Mouse (Mus musculus) heart, postnatal 25 days (tissue): Measurements from ENCODE around the gene Gm20425. TPM values are rescaled to one million over a fixed set of nuclear protein-coding genes. Genes with fewer than 3 reads are reported as not detected.
"Not testable (repeated sequence)": the region's sequence is repeated elsewhere in the genome, so short reads cannot be mapped to it uniquely, and the experiment has no call there.

Experiments used
- DNase-seq: peaks from one replicate; pipeline ENCODE4 v3.0.0; 2022; ENCODE audit warnings: low spot score
- intact Hi-C: fragments of 180-260 bp; cut with DNase I; formaldehyde crosslinking; loops from one replicate; pipeline ENCODE4 v1.15.1; 2025
- total RNA-seq, 2 experiments: library from RNA; stranded (reverse); gene quantifications; 2 replicates each; pipeline ENCODE4 v1.2.3; 2021

Gene Gm20425
- total RNA-seq, 2 experiments from 2014 or later, result 6.7 to 8.0 TPM

GRCm38 (mm10) chr9:103168771-103169170, 61.3 kb downstream of the Gm20425 start:
- DNase-seq, result no peak
- intact Hi-C loops, result no loop called here

GRCm38 (mm10) chr9:103168046-103168445, 62.1 kb downstream of the Gm20425 start:
- intact Hi-C loops, result no loop called here
- no peak for DNase-seq

GRCm38 (mm10) chr9:103163806-103164205, 66.3 kb downstream of the Gm20425 start:
- DNase-seq, result no peak
- intact Hi-C loops, result no loop called here

- intact Hi-C loops, DNase-seq: not testable (repeated sequence)
Measured at GRCm38 (mm10) chr9:103155158-103155557, 74.9 kb downstream of the Gm20425 start.

GRCm38 (mm10) chr9:103154568-103154967, 75.5 kb downstream of the Gm20425 start:
- DNase-seq, result no peak
- intact Hi-C loops, result no loop called here

- intact Hi-C loops, result no loop called here
- no peak for DNase-seq
Measured at GRCm38 (mm10) chr9:103153286-103153685, 76.8 kb downstream of the Gm20425 start.

- DNase-seq, result no peak
- intact Hi-C loops, result no loop called here
Measured at GRCm38 (mm10) chr9:103149074-103149799, 80.9 kb downstream of the Gm20425 start.

- intact Hi-C loops, result no loop called here
Measured at GRCm38 (mm10) chr9:103147103-103147502, 83.0 kb downstream of the Gm20425 start.

GRCm38 (mm10) chr9:103146703-103147102, 83.4 kb downstream of the Gm20425 start:
- intact Hi-C loops, result no loop called here
- DNase-seq, result no peak

More at GRCm38 (mm10) chr9:103147103-103147502, 83.0 kb downstream of the Gm20425 start:
- no peak for DNase-seq

GRCm38 (mm10) chr9:103146257-103146656, 83.8 kb downstream of the Gm20425 start:
- DNase-seq, result no peak
- intact Hi-C loops, result no loop called here

GRCm38 (mm10) chr9:103145351-103145750, 84.8 kb downstream of the Gm20425 start:
- intact Hi-C loops, result no loop called here
- no peak for DNase-seq

GRCm38 (mm10) chr9:103143881-103144280, 86.2 kb downstream of the Gm20425 start:
- DNase-seq, result no peak
- intact Hi-C loops, result no loop called here

GRCm38 (mm10) chr9:103141266-103141665, 88.8 kb downstream of the Gm20425 start:
- intact Hi-C loops, result no loop called here
- no peak for DNase-seq

GRCm38 (mm10) chr9:103140384-103140783, 89.7 kb downstream of the Gm20425 start:
- intact Hi-C loops, result no loop called here
- DNase-seq, result no peak

Other genes starting within 250 kb of the Gm20425 start
- 1 to 10 TPM; 4.8 to 5.6 TPM for gene Slco2a1, start 241.6 kb downstream of the Gm20425 start, total RNA-seq
- 1 to 10 TPM; 2.1 to 3.0 TPM for gene Rab6b, start 118.5 kb downstream of the Gm20425 start, total RNA-seq
- 10 to 100 TPM; 18.0 to 19.4 TPM for gene Srprb, start 28.2 kb downstream of the Gm20425 start, total RNA-seq
- 10 to 100 TPM; 39.7 to 47.5 TPM for gene Trf, start 137 bp upstream of the Gm20425 start, total RNA-seq
- gene 1300017J02Rik, start 74.8 kb upstream of the Gm20425 start, total RNA-seq, result under 1 TPM in 1 of 2 experiments, not detected in 1; 0.14 TPM
- gene Topbp1, start 74.9 kb upstream of the Gm20425 start, total RNA-seq, result 10 to 100 TPM in 1 of 2 experiments, 1 to 10 TPM in 1; 9.8 to 12.2 TPM
- gene Cdv3, start 135.5 kb upstream of the Gm20425 start, total RNA-seq, result 100 to 1,000 TPM; 102 to 104 TPM